Comparison of ENCODE assay signal across 25 mouse cellular contexts in the genomic region with DNA sequence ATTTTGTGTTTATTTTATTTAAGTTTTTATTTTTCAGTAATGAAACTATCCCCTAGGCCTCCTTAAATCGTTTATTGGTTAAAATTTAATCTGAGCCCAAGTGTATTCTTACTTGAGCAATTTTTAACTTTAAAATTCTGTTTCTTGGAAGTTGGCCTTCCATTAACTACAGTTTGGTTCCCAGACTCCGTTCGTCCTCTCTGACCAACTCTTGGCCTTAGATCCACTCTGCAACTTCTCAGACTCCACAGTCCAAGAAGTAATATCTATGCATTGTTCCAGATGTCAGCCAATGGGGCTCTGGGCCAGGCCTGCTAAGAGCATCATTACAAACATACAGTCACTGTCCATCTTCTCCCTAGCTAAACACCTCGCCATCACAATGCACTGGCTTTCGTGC.
DNase-seq lines count a peak whose midpoint lies in the region; ATAC-seq and TF ChIP-seq lines count a peak whose summit lies in the region.
"Had no signal": no experiment of that assay in that cellular context is flagged by ENCODE, and none has a peak within 500 bp of the region (broad histone marks: within the 10 kb centered on the region; RNA-seq: fewer than 3 reads in every experiment).

No protein-coding gene starts in this region.

- H3K4me3 ChIP-seq in embryonic facial prominence, embryonic 14.5 days (ENCODE audit: low read depth, low read length) = no peak overlapping the region
- H3K4me3 ChIP-seq in embryonic facial prominence, embryonic 10.5 days = no peak overlapping the region
- H3K4me3 ChIP-seq in kidney, adult 2 months (ENCODE audit: insufficient read depth, low read depth, low read length) = no peak overlapping the region
- H3K4me3 ChIP-seq: embryonic facial prominence, embryonic 12.5 days; erythroblast, embryonic 14.5 days; forebrain, embryonic 12.5 days; forebrain, embryonic 15.5 days; heart, embryonic 12.5 days; heart, embryonic 15.5 days; hindbrain, embryonic 10.5 days; hindbrain, embryonic 13.5 days had no signal

- ATAC-seq in embryonic facial prominence, embryonic 14.5 days (ENCODE audit: low read depth) = no peak
- ATAC-seq: forebrain, embryonic 15.5 days had no signal

- no peaks in the 10 kb centered on the region for H3K36me3 ChIP-seq in embryonic facial prominence, embryonic 14.5 days (ENCODE audit: control insufficient read depth, insufficient read depth, low read length)
- H3K36me3 ChIP-seq in embryonic facial prominence, embryonic 10.5 days (replicated peaks) = no peaks in the 10 kb centered on the region
- no peaks in the 10 kb centered on the region for H3K36me3 ChIP-seq in kidney, adult 2 months (ENCODE audit: control insufficient read depth, insufficient read depth, low read length)
- H3K36me3 ChIP-seq: embryonic facial prominence, embryonic 12.5 days; forebrain, embryonic 12.5 days; forebrain, embryonic 15.5 days; heart, embryonic 12.5 days; heart, embryonic 15.5 days; hindbrain, embryonic 10.5 days; hindbrain, embryonic 13.5 days had no signal

- peak; percentile 16 for DNase-seq in embryonic facial prominence, embryonic 14.5 days (ENCODE audit: low spot score)
- DNase-seq in embryonic facial prominence, embryonic 10.5 days (ENCODE audit: low spot score) = no peak
- peak; percentile 79 for DNase-seq in kidney, adult 2 months
- DNase-seq in kidney, postnatal 25 days = no peak
- peak; percentile 32 to 37 for DNase-seq in kidney, postnatal 36 days
- DNase-seq in kidney, postnatal 10 days = no peak
- DNase-seq in NIH3T3 (ENCODE audit: low read depth) = peak; percentile 10
- no peak for DNase-seq in urinary bladder, adult 18-20 months (ENCODE audit: low spot score in 2 of 2)
- DNase-seq: adrenal gland, postnatal 10 days; adrenal gland, postnatal 36 days; cerebellum, adult 18-20 months; cerebellum, adult 9-10 months; gastrocnemius, postnatal 25 days; heart, adult 18-20 months; heart, postnatal 10 days; heart, postnatal 36 days had no signal

- no peak overlapping the region for H3K4me2 ChIP-seq in embryonic facial prominence, embryonic 14.5 days (ENCODE audit: low read depth, low read length)
- H3K4me2 ChIP-seq: embryonic facial prominence, embryonic 12.5 days; forebrain, embryonic 12.5 days; forebrain, embryonic 15.5 days; heart, embryonic 12.5 days; heart, embryonic 15.5 days; hindbrain, embryonic 13.5 days had no signal

- no peaks in the 10 kb centered on the region for H3K27me3 ChIP-seq in embryonic facial prominence, embryonic 14.5 days (replicated peaks; ENCODE audit: control insufficient read depth, insufficient read depth, low read length)
- no peaks in the 10 kb centered on the region for H3K27me3 ChIP-seq in embryonic facial prominence, embryonic 10.5 days (replicated peaks; ENCODE audit: low read depth, poor library complexity, severe bottlenecking)
- H3K27me3 ChIP-seq in kidney, adult 2 months (replicated peaks; ENCODE audit: control insufficient read depth, insufficient read depth, low read length) = no peaks in the 10 kb centered on the region
- H3K27me3 ChIP-seq: embryonic facial prominence, embryonic 12.5 days; forebrain, embryonic 12.5 days; forebrain, embryonic 15.5 days; heart, embryonic 12.5 days; heart, embryonic 15.5 days; hindbrain, embryonic 13.5 days; Patski had no signal

- no peaks in the 10 kb centered on the region for H3K9me3 ChIP-seq in embryonic facial prominence, embryonic 14.5 days (ENCODE audit: control insufficient read depth, low read length)
- no peaks in the 10 kb centered on the region for H3K9me3 ChIP-seq in embryonic facial prominence, embryonic 10.5 days
- H3K9me3 ChIP-seq: embryonic facial prominence, embryonic 12.5 days; forebrain, embryonic 12.5 days; forebrain, embryonic 15.5 days; heart, embryonic 12.5 days; heart, embryonic 15.5 days; hindbrain, embryonic 10.5 days; hindbrain, embryonic 13.5 days had no signal

- H3K27ac ChIP-seq in embryonic facial prominence, embryonic 14.5 days (replicated peaks; ENCODE audit: low read depth, low read length) = no peak overlapping the region
- H3K27ac ChIP-seq in embryonic facial prominence, embryonic 10.5 days (replicated peaks) = no peak overlapping the region
- peak overlapping the region; percentile 80; the same call in 1 of the 2 replicates for H3K27ac ChIP-seq in kidney, adult 2 months (ENCODE audit: insufficient read depth, low read depth, low read length)
- H3K27ac ChIP-seq: forebrain, embryonic 12.5 days; forebrain, embryonic 15.5 days; heart, embryonic 15.5 days; hindbrain, embryonic 10.5 days; hindbrain, embryonic 13.5 days had no signal

- TF ChIP-seq CTCF in kidney, adult 2 months (conservative IDR thresholded peaks at IDR 0.05; ENCODE audit: insufficient read depth, insufficient read length, low read depth, low read length) = no peak

- H3K9ac ChIP-seq in embryonic facial prominence, embryonic 14.5 days (ENCODE audit: low read depth, low read length) = no peak overlapping the region
- H3K9ac ChIP-seq: embryonic facial prominence, embryonic 12.5 days; forebrain, embryonic 12.5 days; forebrain, embryonic 15.5 days; heart, embryonic 12.5 days; heart, embryonic 15.5 days; hindbrain, embryonic 13.5 days had no signal

- H3K4me1 ChIP-seq in embryonic facial prominence, embryonic 14.5 days (ENCODE audit: control insufficient read depth, insufficient read depth, low read length) = peaks cover 20% of the 10 kb centered on the region
- H3K4me1 ChIP-seq in embryonic facial prominence, embryonic 10.5 days = peaks cover 23% of the 10 kb centered on the region
- peaks cover 9% of the 10 kb centered on the region for H3K4me1 ChIP-seq in kidney, adult 2 months (ENCODE audit: control insufficient read depth, insufficient read depth, low read length)
- H3K4me1 ChIP-seq: forebrain, embryonic 12.5 days; heart, embryonic 12.5 days; heart, embryonic 15.5 days had no signal

- TF ChIP-seq POLR2A in kidney, adult 2 months (IDR thresholded peaks at IDR 0.05; ENCODE audit: low read depth, low read length) = no peak

- 74% methylated on average over 5 of the region's 5 CpGs for WGBS in embryonic facial prominence, embryonic 14.5 days
- 90% methylated on average over 5 of the region's 5 CpGs for WGBS in embryonic facial prominence, embryonic 10.5 days
- 65% methylated on average over 5 of the region's 5 CpGs for WGBS in kidney, adult 2 months

Comparison
In these comparisons a context has a peak if more than half of its experiments do, and no peak if none do; other contexts are left out.
1. DNase-seq: peak in embryonic facial prominence, embryonic 14.5 days (single experiment), kidney, adult 2 months (single experiment), kidney, postnatal 36 days (2 of 2) and NIH3T3 (single experiment); none in embryonic facial prominence, embryonic 10.5 days (single experiment), kidney, postnatal 25 days (0 of 2), kidney, postnatal 10 days (single experiment) and urinary bladder, adult 18-20 months (0 of 2).